Mouse (Mus musculus) liver, postnatal 0 days (tissue): ENCODE results near the gene Ctsd.

ENCODE experiments used
- CTCF ChIP-seq: sonication (generic); IDR thresholded peaks from 2 replicates; pipeline ENCODE4 v1.5.1; 2016; ENCODE audit warnings: antibody characterized with exemption, low read depth
- EP300 ChIP-seq: IDR thresholded peaks from 2 replicates; pipeline ENCODE4 v1.6.1; 2016; ENCODE audit warnings: antibody characterized with exemption, low read depth, mild to moderate bottlenecking

DNA sequence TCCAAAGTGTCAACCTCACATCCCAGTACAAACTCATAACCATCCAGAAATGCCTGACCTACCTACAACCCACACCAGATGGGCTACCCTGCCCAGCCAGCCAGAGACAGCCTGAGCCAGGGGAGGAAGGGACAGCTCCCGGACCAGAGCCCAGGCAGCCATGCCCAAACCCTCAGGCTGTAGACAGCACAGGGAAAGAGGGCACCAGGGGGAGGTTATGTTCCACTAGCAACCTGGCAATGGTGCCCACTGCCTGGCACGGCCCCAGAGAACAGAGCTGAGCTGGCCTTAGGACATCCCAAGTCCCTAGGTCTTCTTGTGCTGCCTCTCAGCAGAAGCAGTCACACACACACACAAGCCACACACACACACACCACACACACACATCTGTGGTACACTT lies 19.0 kb downstream of the Ctsd start:
- no peak for TF ChIP-seq CTCF
- TF ChIP-seq EP300 = no peak
